Mouse (Mus musculus) E14TG2a.4 (cell line): Measurements from ENCODE around the gene Rph3a.

Experiments
- CTCF ChIP-seq: conservative IDR thresholded peaks from 2 replicates; pipeline ENCODE4 v1.5.1; 2014; ENCODE audit warnings: low read length
- NANOG ChIP-seq: IDR thresholded peaks from 2 replicates; pipeline ENCODE4 v1.6.1; 2014; ENCODE audit warnings: borderline replicate concordance, low read length, mixed read lengths
- POU5F1 ChIP-seq: IDR thresholded peaks from 2 replicates; pipeline ENCODE4 v1.6.1; 2014; ENCODE audit warnings: low read length, borderline replicate concordance

DNA sequence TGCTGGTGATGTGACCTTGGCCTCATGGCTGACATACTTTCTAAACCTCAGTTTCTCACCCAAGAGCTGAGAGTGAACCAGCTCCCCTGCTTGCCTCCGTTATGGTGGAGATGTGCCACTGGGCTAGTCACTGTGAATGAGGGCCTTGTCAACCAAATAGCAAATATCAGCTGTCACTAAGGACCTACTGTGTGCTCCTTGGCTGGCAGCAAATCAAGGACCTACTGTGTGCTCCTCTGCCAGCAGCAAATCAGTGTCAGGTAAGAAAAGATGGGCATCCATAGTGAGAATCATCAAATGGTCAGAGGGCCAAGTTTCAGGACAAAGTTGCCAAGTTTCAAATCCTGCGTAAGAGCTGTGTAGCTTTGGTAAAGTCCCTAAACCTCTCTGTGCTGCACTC, 4.6 kb upstream of the Rph3a start:
- TF ChIP-seq CTCF, result no peak
- no peak for TF ChIP-seq POU5F1
- TF ChIP-seq NANOG, result no peak
